Mouse (Mus musculus) thymus, adult 18-20 months (tissue): ENCODE data around the gene Apobec2.

Experiments used
- DNase-seq, 2 experiments: peaks; one replicate each; pipeline ENCODE4 v3.0.0; 2022; ENCODE audit warnings: mixed read lengths in 2 of 2

The Apobec2 gene

GRCm38 (mm10) chr17:48407910-48408525, 24.7 kb downstream of the Apobec2 start:
- DNase-seq, result no peak

GRCm38 (mm10) chr17:48407154-48407553, 25.6 kb downstream of the Apobec2 start:
- no peak for DNase-seq

- no peak for DNase-seq
Measured at GRCm38 (mm10) chr17:48404706-48405105, 28.0 kb downstream of the Apobec2 start.

- DNase-seq, result no peak
Measured at GRCm38 (mm10) chr17:48403848-48404247, 28.9 kb downstream of the Apobec2 start.

GRCm38 (mm10) chr17:48402751-48403150, 30.0 kb downstream of the Apobec2 start:
- no peak for DNase-seq

GRCm38 (mm10) chr17:48401710-48402109, 31.0 kb downstream of the Apobec2 start:
- no peak for DNase-seq

- no peak for DNase-seq
Measured at GRCm38 (mm10) chr17:48392616-48393015, 40.1 kb downstream of the Apobec2 start.

- no peak for DNase-seq
Measured at GRCm38 (mm10) chr17:48391446-48391845, 41.3 kb downstream of the Apobec2 start.

- DNase-seq, result no peak
Measured at GRCm38 (mm10) chr17:48389442-48389841, 43.3 kb downstream of the Apobec2 start.

GRCm38 (mm10) chr17:48388666-48389065, 44.1 kb downstream of the Apobec2 start:
- DNase-seq, result no peak

GRCm38 (mm10) chr17:48385786-48386461, 46.8 kb downstream of the Apobec2 start:
- DNase-seq, result no peak

- DNase-seq, result no peak
Measured at GRCm38 (mm10) chr17:48379050-48379449, 53.7 kb downstream of the Apobec2 start.

GRCm38 (mm10) chr17:48376102-48376501, 56.6 kb downstream of the Apobec2 start:
- no peak for DNase-seq

- DNase-seq, result no peak
Measured at GRCm38 (mm10) chr17:48372987-48373386, 59.7 kb downstream of the Apobec2 start.

- no peak for DNase-seq
Measured at GRCm38 (mm10) chr17:48371621-48372020, 61.1 kb downstream of the Apobec2 start.
